Mouse (Mus musculus) megakaryocyte, embryonic 14.5 days (primary cell): ENCODE measurements around the gene Micu1.

ENCODE experiments used
- FLI1 ChIP-seq: IDR thresholded peaks from 2 replicates; pipeline ENCODE4 v1.6.1; 2012; ENCODE audit warnings: low read length, inconsistent platforms, mixed read lengths
- GATA1 ChIP-seq: IDR thresholded peaks from 3 replicates; pipeline ENCODE4 v1.6.1; 2012; ENCODE audit warnings: mixed read lengths, low read length, inconsistent platforms, borderline replicate concordance

GRCm38 (mm10) chr10:59885174-59886080 is 183.2 kb downstream of the Micu1 start:
- TF ChIP-seq GATA1: no peak
- TF ChIP-seq FLI1: no peak
